Mouse (Mus musculus): ENCODE data around the gene Hspbap1.

GRCm38 (mm10) chr16:35788330-35788729 is 18.2 kb downstream of the Hspbap1 start:
- TF ChIP-seq CTCF (IDR thresholded peaks at IDR 0.05; ENCODE audit: extremely low read depth, insufficient read depth, insufficient read length, insufficient replicate concordance) (no peak), POLR2A (IDR thresholded peaks at IDR 0.05; ENCODE audit: low read depth, low read length) (no peak)

Measured in spleen, adult 2 months (tissue).